Mouse (Mus musculus): ENCODE data around the gene Cyren. TPM values are rescaled to one million over a fixed set of nuclear protein-coding genes. Genes with fewer than 3 reads are reported as not detected.

Cyren gene
- total and polyA plus RNA-seq, 3 experiments: 7.9 to 11.9 (median 9.7) TPM

DNA sequence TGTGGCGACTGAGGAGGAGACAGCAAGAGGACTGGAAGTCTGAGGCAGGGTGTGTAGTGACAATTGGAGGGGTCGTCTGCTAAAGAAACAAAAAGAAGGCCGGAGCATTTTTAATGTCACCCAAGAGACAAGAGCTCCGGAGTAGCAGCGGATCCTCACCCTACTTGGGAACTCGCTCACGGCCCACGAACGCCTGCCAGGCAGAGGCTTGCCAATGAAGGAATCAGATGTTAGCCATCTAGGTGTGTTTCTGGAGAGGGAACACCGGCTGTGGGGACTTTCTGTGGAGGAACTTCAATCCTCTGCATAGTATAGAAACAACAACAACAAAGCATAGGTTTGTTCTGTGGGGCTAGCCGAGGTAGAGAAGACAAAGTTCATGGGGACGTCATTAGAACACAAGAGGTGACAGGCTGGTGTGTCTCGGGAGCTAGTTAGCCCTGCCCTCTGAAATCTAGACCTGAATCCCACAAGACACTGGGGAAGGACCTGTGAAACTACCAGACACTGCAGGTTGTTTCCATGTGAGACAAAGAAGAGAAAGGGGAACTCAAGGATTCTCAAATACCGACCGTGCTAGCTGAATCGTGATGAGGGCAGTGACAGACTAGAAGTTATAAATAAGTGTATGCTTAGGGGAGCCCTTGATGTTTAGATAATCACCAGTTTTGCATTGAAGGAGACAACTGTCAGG lies 10.4 kb downstream of the Cyren start:
- no peak for TF ChIP-seq CTCF (conservative IDR thresholded peaks at IDR 0.05 in 1 of 2, IDR thresholded peaks at IDR 0.05 in 1 of 2; ENCODE audit: low read depth in 2 of 2, low read length in 2 of 2)
- no peak for TF ChIP-seq USF2 (conservative IDR thresholded peaks at IDR 0.05; ENCODE audit: low read depth, low read length)
- TF ChIP-seq ETS1 (conservative IDR thresholded peaks at IDR 0.05; ENCODE audit: low read depth, low read length): peak; percentile 30
- TF ChIP-seq SIN3A (IDR thresholded peaks at IDR 0.05; ENCODE audit: low read length): no peak
- TF ChIP-seq CHD2 (IDR thresholded peaks at IDR 0.05; ENCODE audit: low read length): no peak
- TF ChIP-seq TCF12 (IDR thresholded peaks at IDR 0.05; ENCODE audit: low read depth, low read length): no peak
- TF ChIP-seq JUN (IDR thresholded peaks at IDR 0.05; ENCODE audit: insufficient read depth, low read depth, low read length): no peak
- no peak for TF ChIP-seq KAT2A (IDR thresholded peaks at IDR 0.05; ENCODE audit: insufficient replicate concordance, low read length)
- 0 out of 2 replicates have a peak, but pooled peaks have one; percentile 10 for TF ChIP-seq TBP (conservative IDR thresholded peaks at IDR 0.05; ENCODE audit: low read depth, low read length)
- TF ChIP-seq RCOR1 (conservative IDR thresholded peaks at IDR 0.05; ENCODE audit: low read depth, low read length): no peak
- peak; percentile 66 for DNase-seq (ENCODE audit: extremely low read depth)
- Histone ChIP-seq H3K27ac (ENCODE audit: insufficient read depth, low read depth) (no peak overlapping the region), H3K4me2 (ENCODE audit: insufficient read depth, low read depth, poor library complexity, severe bottlenecking) (peak overlapping the region; percentile 59), H3K36me3 (replicated peaks in 1 of 2; ENCODE audit: control insufficient read depth in 1 of 2, insufficient read depth in 1 of 2, low read length in 1 of 2) (peaks cover 8 to 20% of the 10 kb centered on the region in 2 experiments), H3K79me2 (replicated peaks; ENCODE audit: control insufficient read depth, extremely low read depth, insufficient read depth, poor library complexity, severe bottlenecking) (no peaks in the 10 kb centered on the region; the same call in 1 of the 2 replicates), H3K4me1 (ENCODE audit: control insufficient read depth in 1 of 2, insufficient read depth in 2 of 2) (peaks cover 30 to 77% of the 10 kb centered on the region in 2 experiments), H3K4me3 (replicated peaks in 1 of 3; ENCODE audit: low read depth in 2 of 3, low read length in 2 of 3, poor library complexity in 1 of 3) (no peak overlapping the region), H3K9me3 (replicated peaks; ENCODE audit: low read length) (no peaks in the 10 kb centered on the region), H3K9ac (ENCODE audit: insufficient read depth, low read depth) (no peak overlapping the region), H3K27me3 (replicated peaks) (no peaks in the 10 kb centered on the region)
- in situ Hi-C loops (cut with MboI; ENCODE audit: low pct_ligation_motif_present, low pct_unique_long_range_greater_than_20kb, low sequenced_read_pairs): no loop called here
- dilution Hi-C loops (cut with MboI; ENCODE audit: extremely low pct_ligation_motif_present, extremely low pct_unique_long_range_greater_than_20kb, low sequenced_read_pairs): no loop called here

DNA sequence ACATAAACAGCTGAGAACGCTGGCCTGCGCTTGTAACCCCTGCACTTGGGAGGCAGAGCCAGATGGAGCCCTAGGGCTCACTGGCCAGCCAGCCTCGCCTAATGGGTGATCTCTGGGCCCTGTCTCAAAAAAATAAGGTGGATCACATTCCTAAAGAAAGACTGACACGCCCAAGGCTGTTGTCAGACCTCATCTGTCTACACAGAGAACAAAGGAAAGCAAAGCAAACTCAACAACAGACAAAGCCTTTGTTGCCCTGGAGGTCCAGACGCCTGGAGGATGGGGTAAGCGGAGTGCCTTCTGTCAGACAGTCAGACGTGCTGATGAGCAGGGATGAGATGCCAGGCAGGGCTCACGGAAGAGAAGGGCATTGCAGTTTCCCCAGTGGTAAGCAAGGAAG lies 11.1 kb downstream of the Cyren start:
- Histone ChIP-seq H3K9ac (ENCODE audit: insufficient read depth, low read depth) (no peak overlapping the region), H3K36me3 (replicated peaks in 1 of 2; ENCODE audit: control insufficient read depth in 1 of 2, insufficient read depth in 1 of 2, low read length in 1 of 2) (peaks cover 3 to 13% of the 10 kb centered on the region in 2 experiments), H3K4me1 (ENCODE audit: control insufficient read depth in 1 of 2, insufficient read depth in 2 of 2) (peaks cover 30 to 77% of the 10 kb centered on the region in 2 experiments), H3K27me3 (replicated peaks) (no peaks in the 10 kb centered on the region), H3K4me3 (replicated peaks in 1 of 3; ENCODE audit: low read depth in 2 of 3, low read length in 2 of 3, poor library complexity in 1 of 3) (no peak overlapping the region), H3K4me2 (ENCODE audit: insufficient read depth, low read depth, poor library complexity, severe bottlenecking) (no peak overlapping the region), H3K79me2 (replicated peaks; ENCODE audit: control insufficient read depth, extremely low read depth, insufficient read depth, poor library complexity, severe bottlenecking) (no peaks in the 10 kb centered on the region; the same call in 1 of the 2 replicates), H3K27ac (ENCODE audit: insufficient read depth, low read depth) (no peak overlapping the region), H3K9me3 (replicated peaks; ENCODE audit: low read length) (no peaks in the 10 kb centered on the region)
- TF ChIP-seq JUN (IDR thresholded peaks at IDR 0.05; ENCODE audit: insufficient read depth, low read depth, low read length) (no peak), SMC3 (IDR thresholded peaks at IDR 0.05; ENCODE audit: low read depth, low read length) (no peak), ETS1 (conservative IDR thresholded peaks at IDR 0.05; ENCODE audit: low read depth, low read length) (no peak), USF2 (conservative IDR thresholded peaks at IDR 0.05; ENCODE audit: low read depth, low read length) (no peak), TCF12 (IDR thresholded peaks at IDR 0.05; ENCODE audit: low read depth, low read length) (no peak), NRF1 (IDR thresholded peaks at IDR 0.05; ENCODE audit: low read depth, low read length) (no peak), MAFK (IDR thresholded peaks at IDR 0.05; ENCODE audit: insufficient replicate concordance, low read length) (no peak), MXI1 (IDR thresholded peaks at IDR 0.05; ENCODE audit: low read depth, low read length) (no peak), SIN3A (IDR thresholded peaks at IDR 0.05; ENCODE audit: low read length) (no peak), ZNF384 (IDR thresholded peaks at IDR 0.05; ENCODE audit: low read depth, low read length) (no peak)
- dilution Hi-C loops (cut with MboI; ENCODE audit: extremely low pct_ligation_motif_present, extremely low pct_unique_long_range_greater_than_20kb, low sequenced_read_pairs): no loop called here
- in situ Hi-C loops (cut with MboI; ENCODE audit: low pct_ligation_motif_present, low pct_unique_long_range_greater_than_20kb, low sequenced_read_pairs): no loop called here
- no peak for DNase-seq (ENCODE audit: extremely low read depth)
